Mouse (Mus musculus) olfactory bulb, adult 2 months (tissue): ENCODE measurements around the gene Rnpepl1.

Source experiments
- CTCF ChIP-seq: fragments of 200-500 bp; IDR thresholded peaks from 2 replicates; pipeline ENCODE4 v1.5.1; 2012; ENCODE audit warnings: low read depth, mild to moderate bottlenecking, low read length, moderate library complexity; ENCODE audit not compliant: insufficient read depth
- POLR2A ChIP-seq: fragments of 200-500 bp; IDR thresholded peaks from 2 replicates; pipeline ENCODE4 v1.6.1; 2012; ENCODE audit warnings: mild to moderate bottlenecking, low read depth, low read length, moderate library complexity; ENCODE audit not compliant: insufficient read depth

GRCm38 (mm10) chr1:92905703-92906310 is 4.8 kb upstream of the Rnpepl1 start:
- no peak for TF ChIP-seq POLR2A
- no peak for TF ChIP-seq CTCF
